Mouse (Mus musculus) heart, postnatal 25 days (tissue): Measurements from ENCODE around the gene Padi2. TPM values are rescaled to one million over a fixed set of nuclear protein-coding genes. Genes with fewer than 3 reads are reported as not detected.
A peak's percentile ranks its signal among the peaks of the same experiment; 100 is the strongest.

Source experiments
- DNase-seq: peaks from one replicate; pipeline ENCODE4 v3.0.0; 2022; ENCODE audit warnings: low spot score
- intact Hi-C: fragments of 180-260 bp; cut with DNase I; formaldehyde crosslinking; loops from one replicate; pipeline ENCODE4 v1.15.1; 2025
- total RNA-seq, 2 experiments: library from RNA; stranded (reverse); gene quantifications; 2 replicates each; pipeline ENCODE4 v1.2.3; 2021

Padi2 gene
- total RNA-seq, 2 experiments from 2014 or later, result 0.42 to 0.81 TPM

GRCm38 (mm10) chr4:140977278-140977677 is 71.1 kb downstream of the Padi2 start:
- DNase-seq, result no peak
- intact Hi-C loops, result no loop called here

- DNase-seq, result no peak
- intact Hi-C loops, result no loop called here
Observed at GRCm38 (mm10) chr4:140977886-140978692, 71.9 kb downstream of the Padi2 start.

GRCm38 (mm10) chr4:140981605-140982004 is 75.5 kb downstream of the Padi2 start:
- intact Hi-C loops, result loop anchor here (5.0 kb wide), 1 partner anchor 51 kb away; no protein-coding TSS in a partner anchor
- no peak for DNase-seq

GRCm38 (mm10) chr4:140982808-140983207 is 76.7 kb downstream of the Padi2 start:
- intact Hi-C loops, result loop anchor here (5.0 kb wide), 1 partner anchor 49 kb away; no protein-coding TSS in a partner anchor
- DNase-seq, result no peak

GRCm38 (mm10) chr4:140983442-140983841 is 77.3 kb downstream of the Padi2 start:
- intact Hi-C loops, result loop anchor here (5.0 kb wide), 1 partner anchor 49 kb away; no protein-coding TSS in a partner anchor

GRCm38 (mm10) chr4:140984544-140984943 is 78.4 kb downstream of the Padi2 start:
- intact Hi-C loops, result loop anchor here (5.0 kb wide), 1 partner anchor 48 kb away; no protein-coding TSS in a partner anchor
- no peak for DNase-seq

More at GRCm38 (mm10) chr4:140983442-140983841, 77.3 kb downstream of the Padi2 start:
- peak; percentile 56 for DNase-seq

GRCm38 (mm10) chr4:140986024-140986710 is 80.0 kb downstream of the Padi2 start:
- intact Hi-C loops, result no loop called here
- no peak for DNase-seq

GRCm38 (mm10) chr4:140986711-140987395 is 80.7 kb downstream of the Padi2 start, which contains the start of gene Atp13a2:
Gene Atp13a2, plus strand, starts transcription at chr4:140986873.
- intact Hi-C loops, result no loop called here
- peak; percentile 78 for DNase-seq

- intact Hi-C loops, result no loop called here
- DNase-seq, result no peak
Observed at GRCm38 (mm10) chr4:140987476-140987875, 81.3 kb downstream of the Padi2 start.

GRCm38 (mm10) chr4:140988706-140989290 is 82.7 kb downstream of the Padi2 start:
- DNase-seq, result no peak
- intact Hi-C loops, result no loop called here

GRCm38 (mm10) chr4:140989447-140989846 is 83.3 kb downstream of the Padi2 start:
- intact Hi-C loops, result no loop called here
- DNase-seq, result no peak

- no peak for DNase-seq
- intact Hi-C loops, result no loop called here
Observed at GRCm38 (mm10) chr4:140992215-140992614, 86.1 kb downstream of the Padi2 start.

GRCm38 (mm10) chr4:140993846-140994245 is 87.7 kb downstream of the Padi2 start:
- intact Hi-C loops, result no loop called here
- DNase-seq, result no peak

GRCm38 (mm10) chr4:140995811-140996210 is 89.7 kb downstream of the Padi2 start:
- DNase-seq, result no peak
- intact Hi-C loops, result no loop called here

- DNase-seq, result no peak
- intact Hi-C loops, result no loop called here
Observed at GRCm38 (mm10) chr4:140996812-140997211, 90.7 kb downstream of the Padi2 start.

Other genes with a start within 250 kb of the Padi2 start
- gene Arhgef10l, start 240.3 kb upstream of the Padi2 start, total RNA-seq, result 10 to 100 TPM; 62.4 to 63.9 TPM
- 10 to 100 TPM; 15.0 to 15.3 TPM for gene Rcc2, start 205.8 kb upstream of the Padi2 start, total RNA-seq
- not detected for gene Padi6, start 163.7 kb upstream of the Padi2 start, total RNA-seq
- gene Padi4, start 132.1 kb upstream of the Padi2 start, total RNA-seq, result under 1 TPM; 0.73 to 0.98 TPM
- under 1 TPM in 1 of 2 experiments, not detected in 1; 0.20 TPM for gene Padi3, start 95.7 kb upstream of the Padi2 start, total RNA-seq
- not detected for gene Padi1, start 60.6 kb upstream of the Padi2 start, total RNA-seq
- gene Sdhb, start 54.9 kb downstream of the Padi2 start, total RNA-seq, result 1,000 to 10,000 TPM; 1,213 to 1,269 TPM
- 10 to 100 TPM; 16.5 to 19.4 TPM for gene Atp13a2, start 80.5 kb downstream of the Padi2 start, total RNA-seq
- gene Mfap2, start 104.1 kb downstream of the Padi2 start, total RNA-seq, result 1 to 10 TPM; 6.7 to 6.9 TPM
- 1 to 10 TPM; 5.1 to 5.4 TPM for gene Crocc, start 154.2 kb downstream of the Padi2 start, total RNA-seq
- 10 to 100 TPM; 17.2 TPM for gene Necap2, start 172.0 kb downstream of the Padi2 start, total RNA-seq
- not detected for gene Spata21, start 182.0 kb downstream of the Padi2 start, total RNA-seq
- gene Szrd1, start 233.4 kb downstream of the Padi2 start, total RNA-seq, result 10 to 100 TPM; 85.1 to 96.1 TPM
- 10 to 100 TPM in 1 of 2 experiments, 1 to 10 TPM in 1; 10.0 to 10.1 TPM for gene Fbxo42, start 241.6 kb downstream of the Padi2 start, total RNA-seq